Mouse (Mus musculus) spleen, adult 2 months (tissue): ENCODE data around the gene Rpl9-ps6.

Experiments
- CTCF ChIP-seq: fragments of 200-500 bp; IDR thresholded peaks from 2 replicates; pipeline ENCODE4 v1.5.1; 2011; ENCODE audit warnings: mild to moderate bottlenecking, inconsistent platforms; ENCODE audit not compliant: insufficient read depth, insufficient read length, insufficient replicate concordance; ENCODE audit errors: extremely low read depth
- POLR2A ChIP-seq: fragments of 200-500 bp; IDR thresholded peaks from 2 replicates; pipeline ENCODE4 v1.6.1; 2011; ENCODE audit warnings: low read depth, low read length, inconsistent platforms

GRCm38 (mm10) chr19:32463037-32463436, 3.3 kb downstream of the Rpl9-ps6 start:
- no peak for TF ChIP-seq POLR2A
- TF ChIP-seq CTCF, result no peak
